Mouse (Mus musculus) C2C12 (cell line): ENCODE data around the gene Cenpu. TPM values are rescaled to one million over a fixed set of nuclear protein-coding genes. Genes with fewer than 3 reads are reported as not detected.

Experiments used
- H3K27me3 ChIP-seq: one replicate; pipeline ENCODE4 v1.6.1; 2011; ENCODE audit not compliant: control insufficient read depth, insufficient read depth, insufficient read length
- H3K36me3 ChIP-seq: one replicate; pipeline ENCODE4 v1.6.1; 2011; ENCODE audit not compliant: control insufficient read depth, insufficient read depth
- H3K4me3 ChIP-seq: one replicate; pipeline ENCODE4 v1.5.1; 2011; ENCODE audit warnings: mild to moderate bottlenecking, control low read depth; ENCODE audit not compliant: poor library complexity, insufficient read depth, severe bottlenecking
- H3K79me2 ChIP-seq: one replicate; pipeline ENCODE4 v1.6.1; 2011; ENCODE audit not compliant: control insufficient read depth, insufficient read depth
- H3K79me3 ChIP-seq: one replicate; pipeline ENCODE4 v1.6.1; 2011; ENCODE audit warnings: low read depth, control low read depth
- H3ac ChIP-seq: one replicate; pipeline ENCODE3; 2011; ENCODE audit warnings: low read depth; ENCODE audit not compliant: control insufficient read depth, insufficient read length
- CEBPB ChIP-seq: IDR thresholded peaks from one replicate; pipeline ENCODE4 v1.6.1; 2011; ENCODE audit warnings: low read depth, mild to moderate bottlenecking, control low read depth, moderate library complexity
- CTCF ChIP-seq: IDR thresholded peaks from one replicate; pipeline ENCODE4 v1.5.1; 2011; ENCODE audit not compliant: control insufficient read depth, insufficient read depth, insufficient read length
- FOSL1 ChIP-seq: IDR thresholded peaks from one replicate; pipeline ENCODE4 v1.8.0; 2011; ENCODE audit warnings: mild to moderate bottlenecking, low read length; ENCODE audit not compliant: poor library complexity, insufficient read depth, severe bottlenecking
- MAX ChIP-seq: IDR thresholded peaks from one replicate; pipeline ENCODE4 v1.6.1; 2011; ENCODE audit warnings: mild to moderate bottlenecking, control low read depth
- MYOD1 ChIP-seq: IDR thresholded peaks from one replicate; pipeline ENCODE4 v1.6.1; 2011; ENCODE audit warnings: low read depth; ENCODE audit not compliant: control insufficient read depth, insufficient read length
- MYOG ChIP-seq: IDR thresholded peaks from one replicate; pipeline ENCODE4 v1.6.1; 2011; ENCODE audit not compliant: control insufficient read depth, insufficient read length; ENCODE audit errors: extremely low read depth
- USF1 ChIP-seq: IDR thresholded peaks from one replicate; pipeline ENCODE4 v1.6.1; 2011; ENCODE audit warnings: low read depth, mild to moderate bottlenecking, control low read depth, moderate library complexity
- polyA plus RNA-seq: library from polyadenylated mRNA; unstranded; fragments of >200 nt; fragmentation: generic; extraction: Trizol; gene quantifications from one replicate; pipeline ENCODE4 v1.2.1, GENCODE M21; 2012; ENCODE audit warnings: missing spikeins

Gene Cenpu
- polyA plus RNA-seq, 1 experiment: 9.9 TPM

- no peaks in the 10 kb centered on the region for H3K79me2 ChIP-seq
- no peaks in the 10 kb centered on the region for H3K27me3 ChIP-seq
- no peak for TF ChIP-seq CTCF
- no peak for TF ChIP-seq MYOG
- no peak for TF ChIP-seq CEBPB
- TF ChIP-seq MAX: no peak
- TF ChIP-seq FOSL1: no peak
- no peak for TF ChIP-seq USF1
- no peak for TF ChIP-seq MYOD1
- no peak overlapping the region for H3ac ChIP-seq
- H3K79me3 ChIP-seq: no peaks in the 10 kb centered on the region
- no peaks in the 10 kb centered on the region for H3K36me3 ChIP-seq
- H3K4me3 ChIP-seq: no peak overlapping the region
Observed at GRCm38 (mm10) chr8:46529508-46529907, 22.3 kb upstream of the Cenpu start.

DNA sequence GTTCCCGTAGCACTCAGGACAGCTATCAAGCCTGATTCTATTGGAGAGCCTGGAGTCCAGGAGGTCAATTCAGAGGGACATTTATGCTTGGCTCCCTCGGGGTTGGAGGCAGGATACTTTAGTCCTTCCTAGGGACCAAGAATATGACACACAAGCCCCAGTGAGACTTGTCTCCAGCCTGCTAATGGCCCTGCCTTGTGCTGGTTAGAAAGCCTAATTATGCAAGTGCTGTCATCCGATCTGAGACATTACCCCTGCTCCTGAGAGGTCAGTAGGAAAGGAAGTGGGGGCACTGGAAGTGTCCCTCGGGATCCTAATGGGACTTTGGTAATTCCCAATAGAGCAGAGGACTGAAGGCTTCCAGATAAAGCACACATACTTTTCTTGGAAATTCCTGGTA lies 21.3 kb upstream of the Cenpu start:
- Histone ChIP-seq H3K79me3 (no peaks in the 10 kb centered on the region), H3K36me3 (no peaks in the 10 kb centered on the region), H3ac (no peak overlapping the region), H3K27me3 (no peaks in the 10 kb centered on the region), H3K4me3 (no peak overlapping the region), H3K79me2 (no peaks in the 10 kb centered on the region)
- TF ChIP-seq MYOD1: no peak
- no peak for TF ChIP-seq USF1
- TF ChIP-seq CEBPB: no peak
- TF ChIP-seq FOSL1: no peak
- TF ChIP-seq MAX: no peak
- TF ChIP-seq CTCF: no peak
- TF ChIP-seq MYOG: no peak

- H3K36me3 ChIP-seq: no peaks in the 10 kb centered on the region
- H3K4me3 ChIP-seq: no peak overlapping the region
- no peak for TF ChIP-seq MAX
- TF ChIP-seq MYOG: no peak
- TF ChIP-seq CTCF: no peak
- TF ChIP-seq CEBPB: no peak
- TF ChIP-seq MYOD1: no peak
- no peak for TF ChIP-seq FOSL1
- no peak for TF ChIP-seq USF1
- H3K27me3 ChIP-seq: no peaks in the 10 kb centered on the region
- H3K79me3 ChIP-seq: no peaks in the 10 kb centered on the region
- H3K79me2 ChIP-seq: no peaks in the 10 kb centered on the region
- no peak overlapping the region for H3ac ChIP-seq
Observed at GRCm38 (mm10) chr8:46533926-46534325, 17.9 kb upstream of the Cenpu start.

DNA sequence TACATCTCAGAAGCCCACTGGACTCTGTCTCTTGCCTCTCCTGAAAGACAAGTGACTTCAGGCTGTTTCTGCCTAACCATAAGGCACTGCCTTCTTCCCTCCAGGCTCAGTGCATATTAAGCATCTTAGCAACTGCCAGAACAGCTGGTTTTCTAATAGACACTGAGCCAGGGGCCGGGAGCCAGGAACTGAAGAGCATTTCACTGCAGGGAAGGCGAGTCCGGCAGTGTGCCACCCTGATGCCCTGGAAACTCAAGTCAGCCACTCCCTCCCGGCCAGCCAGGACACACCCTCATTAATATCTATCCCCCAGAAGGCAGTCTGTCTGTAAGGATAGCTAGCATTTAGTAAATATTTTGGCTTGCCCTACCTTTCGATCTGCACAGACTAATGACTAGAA lies 12.1 kb upstream of the Cenpu start:
- H3K79me3 ChIP-seq: no peaks in the 10 kb centered on the region
- TF ChIP-seq CEBPB: no peak
- TF ChIP-seq MYOD1: no peak
- no peak for TF ChIP-seq CTCF
- TF ChIP-seq FOSL1: no peak
- TF ChIP-seq USF1: no peak
- no peak for TF ChIP-seq MAX
- no peaks in the 10 kb centered on the region for H3K36me3 ChIP-seq
- H3ac ChIP-seq: no peak overlapping the region
- H3K4me3 ChIP-seq: no peak overlapping the region
- H3K27me3 ChIP-seq: peaks cover 6% of the 10 kb centered on the region
- no peaks in the 10 kb centered on the region for H3K79me2 ChIP-seq

- Histone ChIP-seq H3K79me2 (no peaks in the 10 kb centered on the region), H3K27me3 (peaks cover 8% of the 10 kb centered on the region), H3K4me3 (no peak overlapping the region), H3K36me3 (no peaks in the 10 kb centered on the region), H3ac (no peak overlapping the region), H3K79me3 (no peaks in the 10 kb centered on the region)
- TF ChIP-seq USF1: no peak
- TF ChIP-seq CTCF: no peak
- TF ChIP-seq MYOG: no peak
- no peak for TF ChIP-seq CEBPB
- no peak for TF ChIP-seq FOSL1
Observed at GRCm38 (mm10) chr8:46543191-46543590, 8.6 kb upstream of the Cenpu start.

DNA sequence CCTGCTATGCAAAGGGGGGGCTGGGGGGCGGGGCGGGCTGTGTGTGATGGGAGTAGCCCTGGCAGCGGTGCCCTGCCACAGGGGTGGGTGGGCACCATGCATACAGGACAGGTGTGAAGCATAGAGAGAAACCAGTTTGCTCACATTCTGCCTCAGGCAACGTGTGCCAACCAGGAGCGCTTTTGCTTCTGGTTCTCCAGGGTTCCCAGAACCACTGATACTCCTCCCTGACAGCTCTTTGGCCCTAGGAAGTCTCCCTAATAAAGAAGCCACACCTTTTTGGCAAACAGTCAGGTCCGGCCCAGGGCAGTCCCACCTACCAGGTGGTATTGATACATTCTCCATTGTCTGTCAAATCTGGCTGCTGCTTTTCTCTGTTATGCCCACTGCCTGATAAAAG lies 8.2 kb upstream of the Cenpu start:
- no peak overlapping the region for H3ac ChIP-seq
- peaks cover 8% of the 10 kb centered on the region for H3K27me3 ChIP-seq
- no peaks in the 10 kb centered on the region for H3K36me3 ChIP-seq
- no peak for TF ChIP-seq MYOD1
- no peak for TF ChIP-seq USF1
- no peak for TF ChIP-seq MYOG
- H3K79me3 ChIP-seq: no peaks in the 10 kb centered on the region
- no peak overlapping the region for H3K4me3 ChIP-seq
- no peaks in the 10 kb centered on the region for H3K79me2 ChIP-seq
